Mouse (Mus musculus): ENCODE measurements around the gene Col2a1. TPM values are rescaled to one million over a fixed set of nuclear protein-coding genes. Genes with fewer than 3 reads are reported as not detected.

Col2a1 gene
- polyA plus RNA-seq, 1 experiment from 2014 or later = 186 TPM

- Histone ChIP-seq H3K4me1 (peaks cover 50% of the 10 kb centered on the region), H3K9me3 (replicated peaks) (no peaks in the 10 kb centered on the region), H3K4me3 (0 out of 2 replicates have a peak overlapping the region, but pooled peaks have one; percentile 20), H3K27me3 (ENCODE audit: low read depth, poor library complexity, severe bottlenecking) (no peaks in the 10 kb centered on the region), H3K27ac (peak overlapping the region; percentile 83), H3K36me3 (no peaks in the 10 kb centered on the region)
- DNase-seq (ENCODE audit: low spot score) = no peak
- WGBS = 33% methylated on average over 12 of the region's 12 CpGs
Observed at GRCm38 (mm10) chr15:98026967-98027904, 22.7 kb upstream of the Col2a1 start.

- Histone ChIP-seq H3K4me3 (no peak overlapping the region), H3K36me3 (no peaks in the 10 kb centered on the region), H3K4me1 (peaks cover 54% of the 10 kb centered on the region), H3K9me3 (replicated peaks) (no peaks in the 10 kb centered on the region), H3K27ac (peak overlapping the region; percentile 83), H3K27me3 (ENCODE audit: low read depth, poor library complexity, severe bottlenecking) (no peaks in the 10 kb centered on the region)
- no peak for DNase-seq (ENCODE audit: low spot score)
- WGBS = 43% methylated on average over 4 of the region's 4 CpGs
Observed at GRCm38 (mm10) chr15:98025611-98026010, 21.1 kb upstream of the Col2a1 start.

GRCm38 (mm10) chr15:98023137-98023536 is 18.6 kb upstream of the Col2a1 start:
- H3K4me3 ChIP-seq = no peak overlapping the region
- 32% methylated on average over 3 of the region's 3 CpGs for WGBS
- no peaks in the 10 kb centered on the region for H3K9me3 ChIP-seq (replicated peaks)
- no peaks in the 10 kb centered on the region for H3K36me3 ChIP-seq
- peaks cover 50% of the 10 kb centered on the region for H3K4me1 ChIP-seq
- 0 out of 2 replicates have a peak overlapping the region, but pooled peaks have one; percentile 30 for H3K27ac ChIP-seq
- DNase-seq (ENCODE audit: low spot score) = no peak
- no peaks in the 10 kb centered on the region for H3K27me3 ChIP-seq (ENCODE audit: low read depth, poor library complexity, severe bottlenecking)

GRCm38 (mm10) chr15:98021886-98022285 is 17.4 kb upstream of the Col2a1 start:
- Histone ChIP-seq H3K36me3 (no peaks in the 10 kb centered on the region), H3K4me1 (peaks cover 37% of the 10 kb centered on the region), H3K27ac (no peak overlapping the region; the same call in 1 of the 2 replicates), H3K4me3 (no peak overlapping the region), H3K9me3 (replicated peaks) (no peaks in the 10 kb centered on the region), H3K27me3 (ENCODE audit: low read depth, poor library complexity, severe bottlenecking) (no peaks in the 10 kb centered on the region)
- WGBS = 11% methylated on average over 2 of the region's 2 CpGs
- peak; percentile 41 for DNase-seq (ENCODE audit: low spot score)

GRCm38 (mm10) chr15:98019047-98019446 is 14.6 kb upstream of the Col2a1 start:
- no peak overlapping the region for H3K4me3 ChIP-seq
- WGBS = 75% methylated on average over 3 of the region's 3 CpGs
- no peaks in the 10 kb centered on the region for H3K36me3 ChIP-seq
- H3K9me3 ChIP-seq (replicated peaks) = no peaks in the 10 kb centered on the region
- H3K27me3 ChIP-seq (ENCODE audit: low read depth, poor library complexity, severe bottlenecking) = no peaks in the 10 kb centered on the region
- DNase-seq (ENCODE audit: low spot score) = no peak
- H3K4me1 ChIP-seq = peaks cover 25% of the 10 kb centered on the region
- H3K27ac ChIP-seq = no peak overlapping the region

GRCm38 (mm10) chr15:98017925-98018324 is 13.4 kb upstream of the Col2a1 start:
- Histone ChIP-seq H3K36me3 (no peaks in the 10 kb centered on the region), H3K4me1 (peaks cover 21% of the 10 kb centered on the region), H3K9me3 (replicated peaks) (no peaks in the 10 kb centered on the region), H3K27me3 (ENCODE audit: low read depth, poor library complexity, severe bottlenecking) (no peaks in the 10 kb centered on the region), H3K27ac (no peak overlapping the region), H3K4me3 (no peak overlapping the region)
- 77% methylated on average over 4 of the region's 4 CpGs for WGBS
- DNase-seq (ENCODE audit: low spot score) = no peak

GRCm38 (mm10) chr15:98012810-98013209 is 8.3 kb upstream of the Col2a1 start:
- WGBS = 70% methylated on average over 6 of the region's 6 CpGs
- no peak overlapping the region for H3K4me3 ChIP-seq
- H3K9me3 ChIP-seq (replicated peaks) = no peaks in the 10 kb centered on the region
- H3K27ac ChIP-seq = no peak overlapping the region
- no peaks in the 10 kb centered on the region for H3K36me3 ChIP-seq
- peaks cover 28% of the 10 kb centered on the region; the same call in 1 of the 2 replicates for H3K27me3 ChIP-seq (ENCODE audit: low read depth, poor library complexity, severe bottlenecking)
- peaks cover 9% of the 10 kb centered on the region for H3K4me1 ChIP-seq
- no peak for DNase-seq (ENCODE audit: low spot score)

- DNase-seq (ENCODE audit: low spot score) = no peak
- 7% methylated on average over 11 of the region's 11 CpGs for WGBS
- H3K4me3 ChIP-seq = peak overlapping the region; percentile 70
- H3K9me3 ChIP-seq (replicated peaks) = no peaks in the 10 kb centered on the region
- H3K27ac ChIP-seq = peak overlapping the region; percentile 88
- H3K27me3 ChIP-seq (ENCODE audit: low read depth, poor library complexity, severe bottlenecking) = peaks cover 81% of the 10 kb centered on the region
- H3K36me3 ChIP-seq = peaks cover 3% of the 10 kb centered on the region; the same call in 1 of the 2 replicates
- H3K4me1 ChIP-seq = peaks cover 59% of the 10 kb centered on the region
Observed at GRCm38 (mm10) chr15:98005181-98005580, 686 bp upstream of the Col2a1 start.

- no peaks in the 10 kb centered on the region for H3K9me3 ChIP-seq (replicated peaks)
- peaks cover 8% of the 10 kb centered on the region for H3K36me3 ChIP-seq
- peak overlapping the region; percentile 88 for H3K27ac ChIP-seq
- under 1% methylated on average over 19 of the region's 19 CpGs for WGBS
- peaks cover 64% of the 10 kb centered on the region for H3K4me1 ChIP-seq
- H3K4me3 ChIP-seq = peak overlapping the region; percentile 70
- peaks cover 82% of the 10 kb centered on the region for H3K27me3 ChIP-seq (ENCODE audit: low read depth, poor library complexity, severe bottlenecking)
- DNase-seq (ENCODE audit: low spot score) = no peak
Observed at GRCm38 (mm10) chr15:98004740-98005159, 255 bp upstream of the Col2a1 start.

- Histone ChIP-seq H3K4me1 (peaks cover 66% of the 10 kb centered on the region), H3K27ac (peak overlapping the region; percentile 88), H3K9me3 (replicated peaks) (no peaks in the 10 kb centered on the region), H3K36me3 (peaks cover 23% of the 10 kb centered on the region), H3K4me3 (peak overlapping the region; percentile 70), H3K27me3 (ENCODE audit: low read depth, poor library complexity, severe bottlenecking) (peaks cover 88% of the 10 kb centered on the region)
- WGBS = under 1% methylated on average over 42 of the region's 42 CpGs
- DNase-seq (ENCODE audit: low spot score) = peak; percentile 82
Observed at GRCm38 (mm10) chr15:98002991-98003821, 1.3 kb downstream of the Col2a1 start.

GRCm38 (mm10) chr15:98002113-98002990 is 2.1 kb downstream of the Col2a1 start:
- H3K9me3 ChIP-seq (replicated peaks) = no peaks in the 10 kb centered on the region
- peaks cover 92% of the 10 kb centered on the region for H3K27me3 ChIP-seq (ENCODE audit: low read depth, poor library complexity, severe bottlenecking)
- peak overlapping the region; percentile 88 for H3K27ac ChIP-seq
- WGBS = under 1% methylated on average over 41 of the region's 42 CpGs
- H3K4me1 ChIP-seq = peaks cover 66% of the 10 kb centered on the region
- DNase-seq (ENCODE audit: low spot score) = peak; percentile 73
- H3K4me3 ChIP-seq = peak overlapping the region; percentile 70
- peaks cover 32% of the 10 kb centered on the region for H3K36me3 ChIP-seq
